Mouse (Mus musculus) cortical plate, adult 2 months (tissue): ENCODE data around the gene Lrp1. TPM values are rescaled to one million over a fixed set of nuclear protein-coding genes. Genes with fewer than 3 reads are reported as not detected.
A peak's percentile ranks its signal among the peaks of the same experiment; 100 is the strongest.

Experiments used
- H3K27ac ChIP-seq: fragments of 200-500 bp; 2 replicates; pipeline ENCODE4 v1.5.1; 2012; ENCODE audit warnings: low read length, control low read depth, inconsistent platforms; ENCODE audit not compliant: insufficient read depth
- H3K4me1 ChIP-seq: fragments of 200-500 bp; 2 replicates; pipeline ENCODE4 v1.6.1; 2011; ENCODE audit warnings: low read length; ENCODE audit not compliant: control insufficient read depth, insufficient read depth
- H3K4me3 ChIP-seq: fragments of 200-500 bp; 2 replicates; pipeline ENCODE4 v1.5.1; 2011; ENCODE audit warnings: mild to moderate bottlenecking, low read length, control low read depth; ENCODE audit not compliant: insufficient read depth
- CTCF ChIP-seq: fragments of 200-500 bp; IDR thresholded peaks from 2 replicates; pipeline ENCODE4 v1.5.1; 2011; ENCODE audit warnings: mild to moderate bottlenecking, control low read depth, low read length; ENCODE audit not compliant: insufficient read depth; ENCODE audit errors: extremely low read depth
- POLR2A ChIP-seq: fragments of 200-500 bp; IDR thresholded peaks from 2 replicates; pipeline ENCODE4 v1.6.1; 2011; ENCODE audit warnings: mild to moderate bottlenecking, low read length, control low read depth; ENCODE audit not compliant: insufficient read depth; ENCODE audit errors: extremely low read depth
- polyA plus RNA-seq: library from polyadenylated mRNA; depleted of rRNA; stranded (reverse); fragments of >200 nt; gene quantifications from 2 replicates; pipeline ENCODE4 v1.2.3, GENCODE M21; 2012

Gene Lrp1
- polyA plus RNA-seq, 1 experiment, result 294 TPM

GRCm38 (mm10) chr10:127583649-127584048, 37.3 kb downstream of the Lrp1 start:
- H3K4me1 ChIP-seq, result 0 out of 2 replicates have a peak, but pooled peaks cover 2% of the 10 kb centered on the region
- H3K4me3 ChIP-seq, result no peak overlapping the region

GRCm38 (mm10) chr10:127581291-127581690, 39.7 kb downstream of the Lrp1 start:
- TF ChIP-seq POLR2A, result no peak
- no peak for TF ChIP-seq CTCF
- H3K4me1 ChIP-seq, result 0 out of 2 replicates have a peak, but pooled peaks cover 2% of the 10 kb centered on the region
- H3K4me3 ChIP-seq, result no peak overlapping the region
- no peak overlapping the region for H3K27ac ChIP-seq

More at GRCm38 (mm10) chr10:127583649-127584048, 37.3 kb downstream of the Lrp1 start:
- H3K27ac ChIP-seq, result no peak overlapping the region
- TF ChIP-seq POLR2A (no peak), CTCF (no peak)

DNA sequence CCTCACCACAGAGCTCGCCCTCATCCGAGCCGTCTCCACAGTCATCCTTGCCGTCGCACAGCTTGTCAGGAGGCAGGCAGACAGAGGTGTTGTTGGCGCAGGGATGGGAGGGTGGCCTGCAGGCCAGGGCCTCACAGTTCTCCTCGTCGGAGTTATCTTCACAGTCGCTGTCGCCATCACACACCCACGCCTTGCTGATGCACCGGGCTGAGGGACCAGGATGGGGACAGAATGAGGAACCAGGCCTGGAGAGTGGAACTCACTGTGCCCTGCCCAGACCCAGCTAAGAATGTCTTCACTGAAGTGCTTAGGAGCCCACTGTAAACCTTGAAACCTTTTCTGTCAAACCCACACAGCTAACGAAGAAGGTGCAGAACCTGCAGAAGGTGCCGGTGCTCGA, 43.0 kb downstream of the Lrp1 start:
- Histone ChIP-seq H3K27ac (no peak overlapping the region), H3K4me3 (no peak overlapping the region), H3K4me1 (0 out of 2 replicates have a peak, but pooled peaks cover 2% of the 10 kb centered on the region)
- no peak for TF ChIP-seq CTCF
- no peak for TF ChIP-seq POLR2A

- no peak overlapping the region for H3K4me3 ChIP-seq
- H3K4me1 ChIP-seq, result 0 out of 2 replicates have a peak, but pooled peaks cover 2% of the 10 kb centered on the region
- TF ChIP-seq CTCF (no peak), POLR2A (no peak)
- H3K27ac ChIP-seq, result no peak overlapping the region
Measured at GRCm38 (mm10) chr10:127577156-127577555, 43.8 kb downstream of the Lrp1 start.

DNA sequence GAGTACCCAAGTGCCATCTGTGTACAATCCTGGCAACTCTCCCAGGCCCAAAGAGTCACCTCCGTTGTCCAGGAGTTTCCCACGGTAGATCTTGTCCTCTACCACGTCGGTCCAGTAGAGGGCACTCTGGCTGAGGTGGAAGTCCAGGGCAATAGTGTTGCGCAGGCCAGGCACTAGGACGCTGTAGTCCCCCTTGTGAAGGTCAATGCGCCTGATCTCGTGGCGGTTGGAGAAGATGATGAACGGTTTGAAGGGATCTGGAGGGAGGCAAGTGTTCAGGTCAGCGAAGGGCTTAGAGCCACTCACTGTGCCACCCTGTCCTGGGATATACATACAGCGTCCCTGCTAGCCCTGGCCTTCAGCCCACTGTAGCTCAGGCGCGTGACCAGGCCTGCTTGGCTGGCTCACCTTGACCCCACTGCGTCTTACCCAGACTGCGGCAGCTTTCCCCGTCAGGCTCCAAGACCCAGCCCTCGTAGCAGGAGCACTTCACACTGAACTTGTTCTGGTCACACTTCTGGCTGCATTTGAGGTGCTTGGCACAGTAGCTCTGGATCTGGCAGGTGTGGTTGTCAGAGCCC, 44.5 kb downstream of the Lrp1 start:
- TF ChIP-seq POLR2A, result no peak
- peak; percentile 67 for TF ChIP-seq CTCF
- no peak overlapping the region for H3K27ac ChIP-seq

GRCm38 (mm10) chr10:127575741-127576140, 45.2 kb downstream of the Lrp1 start:
- no peak overlapping the region for H3K4me3 ChIP-seq
- TF ChIP-seq CTCF (no peak), POLR2A (no peak)
- H3K4me1 ChIP-seq, result 0 out of 2 replicates have a peak, but pooled peaks cover 2% of the 10 kb centered on the region
- no peak overlapping the region for H3K27ac ChIP-seq

More for the DNA sequence above, 44.5 kb downstream of the Lrp1 start:
- Histone ChIP-seq H3K4me1 (0 out of 2 replicates have a peak, but pooled peaks cover 2% of the 10 kb centered on the region), H3K4me3 (no peak overlapping the region)

GRCm38 (mm10) chr10:127572281-127572680, 48.7 kb downstream of the Lrp1 start:
- H3K27ac ChIP-seq, result no peak overlapping the region
- no peak overlapping the region for H3K4me3 ChIP-seq
- no peak for TF ChIP-seq POLR2A
- no peak for TF ChIP-seq CTCF
- no peaks in the 10 kb centered on the region for H3K4me1 ChIP-seq

DNA sequence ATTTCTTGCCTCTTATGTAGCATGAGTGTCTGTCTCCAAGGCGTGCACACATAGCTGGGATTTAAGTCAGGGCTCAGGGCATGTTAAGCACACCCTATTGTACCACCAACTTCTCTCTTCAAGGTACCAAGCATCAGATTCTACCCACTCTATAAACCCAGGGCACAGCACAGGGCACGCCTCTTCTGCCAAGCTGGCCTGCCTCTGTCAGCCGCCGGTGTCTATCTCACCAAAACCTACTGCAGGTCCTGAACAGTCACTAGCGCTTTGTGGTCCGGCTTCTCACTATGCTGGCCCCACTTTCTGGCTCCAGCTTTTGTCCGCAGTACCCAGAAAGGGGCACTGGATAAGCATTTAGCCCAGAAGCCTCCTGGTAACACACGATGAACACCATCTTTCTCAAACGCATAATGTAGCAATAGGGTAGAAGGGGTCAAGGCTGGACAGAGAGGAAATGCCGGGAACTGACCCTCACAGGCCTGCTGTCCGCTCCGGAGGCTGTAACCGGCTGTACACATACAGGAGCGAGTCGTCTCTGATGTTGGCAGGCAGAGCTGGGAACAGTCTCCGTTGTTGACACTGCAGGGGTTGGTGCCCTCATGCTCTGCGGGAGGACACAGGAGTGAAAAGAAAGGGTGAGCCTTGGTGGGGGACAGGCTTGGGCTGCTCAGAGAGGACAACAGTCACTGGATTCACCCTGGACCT, 49.9 kb downstream of the Lrp1 start:
- TF ChIP-seq POLR2A, result no peak
- no peak for TF ChIP-seq CTCF
- Histone ChIP-seq H3K4me3 (no peak overlapping the region), H3K4me1 (no peaks in the 10 kb centered on the region), H3K27ac (no peak overlapping the region)

DNA sequence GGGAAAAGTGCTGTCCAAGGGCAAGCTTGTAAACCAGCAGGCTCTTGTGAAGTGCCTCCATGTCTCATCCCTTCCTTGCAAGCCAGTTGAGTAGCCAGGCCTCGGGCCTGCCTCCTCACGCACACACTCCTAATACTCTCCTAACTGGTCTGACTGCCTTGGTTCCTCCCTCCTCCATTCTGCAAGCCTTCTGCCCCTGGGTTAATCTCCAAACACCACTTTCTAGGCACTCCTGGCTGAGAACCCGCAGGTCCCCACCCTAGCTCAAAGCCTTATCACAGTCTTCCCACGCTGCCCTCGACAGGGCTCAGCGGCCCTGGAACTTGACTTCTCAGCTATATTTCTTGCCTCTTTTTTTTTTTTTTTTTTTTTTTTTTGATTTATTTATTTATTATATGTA, 50.6 kb downstream of the Lrp1 start:
- H3K4me3 ChIP-seq, result no peak overlapping the region
- TF ChIP-seq POLR2A (no peak), CTCF (no peak)
- no peak overlapping the region for H3K27ac ChIP-seq
- H3K4me1 ChIP-seq, result no peaks in the 10 kb centered on the region

GRCm38 (mm10) chr10:127569450-127569849, 51.5 kb downstream of the Lrp1 start:
- Histone ChIP-seq H3K4me3 (no peak overlapping the region), H3K4me1 (peaks cover 2% of the 10 kb centered on the region; the same call in 1 of the 2 replicates), H3K27ac (no peak overlapping the region)
- TF ChIP-seq POLR2A (no peak), CTCF (peak; percentile 68)
